Mouse (Mus musculus) kidney, adult 9 months (tissue): ENCODE data around the gene Wnk2.

Experiments
- DNase-seq: peaks from one replicate; pipeline ENCODE4 v3.0.0; 2022

Gene Wnk2

DNA sequence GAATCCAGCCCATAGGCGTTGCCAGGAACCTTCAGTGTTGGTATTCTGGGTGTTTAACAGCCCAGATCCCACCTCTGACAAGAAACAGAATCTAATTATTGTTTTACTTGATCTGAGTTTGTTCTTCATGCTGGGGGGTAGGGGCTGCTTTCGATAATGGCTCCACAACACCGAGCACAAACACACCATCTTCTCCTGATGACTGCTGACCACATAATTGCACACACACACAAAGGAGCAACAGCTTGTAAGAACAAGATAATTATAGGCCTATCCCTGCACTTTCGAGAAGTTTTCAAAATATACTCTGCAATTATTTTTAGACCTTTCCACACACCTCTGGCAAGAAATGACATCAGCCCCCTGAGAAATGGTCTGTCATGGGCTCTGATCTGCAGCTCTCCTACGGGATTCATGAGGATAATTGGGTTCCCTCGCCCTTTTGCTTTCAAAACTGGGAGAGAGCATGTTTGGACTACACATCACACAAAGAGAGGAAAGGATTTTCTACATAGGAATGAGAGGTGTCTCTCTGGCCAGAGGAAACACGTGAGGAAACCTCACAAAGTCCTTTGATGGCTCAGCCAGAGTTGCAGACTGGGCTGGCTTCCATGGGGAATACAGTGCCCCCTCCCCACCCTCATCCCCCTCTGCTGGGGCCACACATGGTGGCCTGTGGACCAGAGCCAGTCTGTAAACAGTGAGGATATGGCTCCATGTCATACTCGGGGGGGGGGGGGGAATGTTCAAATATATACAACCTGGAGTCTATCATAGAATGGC is 118.9 kb downstream of the Wnk2 start:
- DNase-seq, result no peak

DNA sequence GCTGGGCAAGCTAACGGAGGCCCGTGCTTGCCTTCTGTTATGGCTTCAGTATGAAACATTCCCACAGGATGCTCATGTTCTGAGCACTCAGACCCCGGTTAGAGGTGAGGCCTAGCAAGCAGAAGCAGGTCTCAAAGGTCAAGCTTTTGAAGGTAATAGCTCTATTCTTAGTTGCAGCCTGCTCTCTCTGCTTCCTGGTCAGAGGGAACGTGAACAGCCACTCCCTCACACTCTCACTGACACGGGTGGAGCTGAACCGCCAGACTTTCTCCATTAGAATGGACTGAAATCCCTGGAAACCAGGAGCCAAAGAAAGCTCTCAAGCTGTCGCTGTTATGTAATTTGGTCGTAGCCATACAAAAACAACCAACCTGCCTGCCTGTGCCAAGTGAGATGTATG is 120.8 kb downstream of the Wnk2 start:
- DNase-seq, result no peak

DNA sequence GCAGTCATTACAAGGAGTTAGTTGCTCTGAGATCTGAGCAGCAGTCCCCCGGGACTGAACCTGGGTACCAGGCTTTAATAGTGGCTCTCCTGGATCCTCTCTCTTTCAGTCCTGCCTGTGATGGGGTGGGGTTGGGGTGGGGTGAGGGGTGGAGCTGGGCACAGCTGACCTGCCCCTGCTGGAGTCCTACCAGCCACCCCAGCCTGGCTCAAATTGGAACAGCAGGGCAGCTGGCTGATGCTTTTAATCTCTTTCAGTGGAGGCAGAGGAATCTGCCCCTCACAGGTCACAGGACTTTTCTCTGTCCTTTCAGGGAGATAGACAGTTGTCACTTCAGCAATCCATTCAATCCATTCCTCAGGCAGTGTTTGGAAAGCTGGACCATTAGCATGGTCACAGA is 122.3 kb downstream of the Wnk2 start:
- no peak for DNase-seq

DNA sequence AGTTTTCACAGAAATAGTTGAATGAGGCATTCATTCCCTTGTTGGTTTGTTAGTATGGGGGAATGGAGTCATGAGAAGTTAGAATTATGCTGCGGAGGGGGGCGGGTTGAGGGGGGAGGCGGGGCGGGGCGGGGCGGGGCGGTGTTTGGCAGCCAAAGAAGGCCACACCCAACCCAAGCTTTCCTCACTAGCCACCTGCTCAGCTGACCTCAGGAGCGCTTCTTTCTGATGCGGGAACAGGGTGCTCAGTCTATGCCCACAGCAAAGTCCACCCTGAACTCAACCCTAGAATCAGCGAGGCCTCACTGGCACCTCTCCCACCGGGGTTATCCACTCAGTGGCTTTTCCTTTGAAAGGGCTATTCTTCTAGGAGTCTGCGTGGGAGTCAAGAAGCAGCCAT is 123.1 kb downstream of the Wnk2 start:
- no peak for DNase-seq

DNA sequence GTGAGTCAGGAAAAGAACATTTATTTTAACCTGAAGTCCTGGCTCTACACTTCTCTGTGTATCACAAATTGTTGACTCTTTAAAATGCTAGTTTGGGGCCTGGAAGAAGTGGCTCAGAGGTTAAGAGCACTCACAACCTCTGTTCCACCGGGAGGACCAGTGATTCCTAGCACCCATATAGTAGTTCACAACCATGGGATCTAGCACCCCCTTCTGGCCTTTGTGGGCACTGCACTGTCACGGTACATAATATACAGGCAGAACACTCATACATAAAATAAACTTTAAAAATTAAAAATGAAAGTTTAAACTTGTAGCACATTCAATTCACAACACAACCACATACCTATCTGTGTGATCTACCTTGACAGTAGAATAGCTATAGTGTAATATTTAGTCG is 126.1 kb downstream of the Wnk2 start:
- peak; percentile 58 for DNase-seq

DNA sequence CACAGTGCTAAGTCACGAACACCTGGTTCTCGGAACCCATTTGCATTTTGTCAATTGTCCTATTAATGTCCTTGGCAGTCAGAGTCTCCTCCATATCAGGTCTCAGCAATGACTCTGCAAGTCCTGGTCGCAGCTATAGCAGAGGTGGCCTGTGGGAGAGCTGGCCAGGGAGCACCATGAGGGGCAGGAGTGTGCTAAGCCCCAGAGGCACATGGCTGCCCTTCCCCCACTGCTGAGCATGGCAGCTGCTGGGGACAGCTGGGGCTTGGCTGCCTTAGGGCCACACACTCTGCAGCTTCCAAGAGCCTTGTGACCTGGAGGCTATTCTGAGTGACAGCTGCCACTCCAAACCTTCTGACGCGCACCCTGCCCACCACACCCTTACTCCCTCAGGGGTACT is 127.7 kb downstream of the Wnk2 start:
- no peak for DNase-seq

DNA sequence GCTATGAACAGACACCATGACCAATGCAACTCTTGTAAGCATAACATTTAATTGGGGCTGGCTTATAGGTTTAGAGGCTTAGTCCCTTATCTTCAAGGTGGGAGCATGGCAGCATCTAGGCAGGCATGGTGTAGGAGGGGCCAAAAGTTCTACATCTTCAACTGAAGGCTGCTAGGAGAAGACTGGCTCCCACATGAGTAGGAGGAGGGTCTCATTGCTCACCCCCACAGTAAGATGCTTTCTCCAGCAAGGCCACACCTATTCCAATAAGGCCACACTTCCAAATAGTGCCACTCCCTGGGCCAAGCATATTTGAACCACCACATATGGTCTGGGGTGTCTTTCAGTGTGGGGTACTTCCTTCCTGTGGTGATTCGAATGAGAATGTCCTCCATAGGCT is 130.4 kb downstream of the Wnk2 start:
- no peak for DNase-seq

DNA sequence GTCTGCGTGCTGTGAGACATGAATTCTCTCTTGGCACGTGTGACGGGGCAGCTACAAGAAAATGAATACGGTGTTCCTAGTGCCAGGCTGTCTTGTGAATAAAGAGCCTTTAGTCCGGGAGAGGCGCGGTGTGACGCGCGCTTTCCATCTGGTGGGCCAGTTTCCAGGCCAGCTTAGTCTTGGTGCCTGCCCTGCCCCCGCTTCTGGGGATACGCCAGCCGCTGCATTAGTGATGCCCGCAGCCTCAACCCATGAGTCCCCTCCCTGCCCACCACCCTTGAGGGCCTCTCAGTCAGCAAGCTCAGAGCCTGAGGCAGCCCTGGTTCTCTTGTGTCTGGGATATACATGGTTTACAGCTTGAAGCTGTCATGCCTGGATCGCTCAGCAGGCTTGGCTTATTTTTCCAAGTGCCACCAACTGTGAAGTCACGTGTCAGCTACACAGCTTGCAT is 131.5 kb downstream of the Wnk2 start:
- peak; percentile 68 for DNase-seq

DNA sequence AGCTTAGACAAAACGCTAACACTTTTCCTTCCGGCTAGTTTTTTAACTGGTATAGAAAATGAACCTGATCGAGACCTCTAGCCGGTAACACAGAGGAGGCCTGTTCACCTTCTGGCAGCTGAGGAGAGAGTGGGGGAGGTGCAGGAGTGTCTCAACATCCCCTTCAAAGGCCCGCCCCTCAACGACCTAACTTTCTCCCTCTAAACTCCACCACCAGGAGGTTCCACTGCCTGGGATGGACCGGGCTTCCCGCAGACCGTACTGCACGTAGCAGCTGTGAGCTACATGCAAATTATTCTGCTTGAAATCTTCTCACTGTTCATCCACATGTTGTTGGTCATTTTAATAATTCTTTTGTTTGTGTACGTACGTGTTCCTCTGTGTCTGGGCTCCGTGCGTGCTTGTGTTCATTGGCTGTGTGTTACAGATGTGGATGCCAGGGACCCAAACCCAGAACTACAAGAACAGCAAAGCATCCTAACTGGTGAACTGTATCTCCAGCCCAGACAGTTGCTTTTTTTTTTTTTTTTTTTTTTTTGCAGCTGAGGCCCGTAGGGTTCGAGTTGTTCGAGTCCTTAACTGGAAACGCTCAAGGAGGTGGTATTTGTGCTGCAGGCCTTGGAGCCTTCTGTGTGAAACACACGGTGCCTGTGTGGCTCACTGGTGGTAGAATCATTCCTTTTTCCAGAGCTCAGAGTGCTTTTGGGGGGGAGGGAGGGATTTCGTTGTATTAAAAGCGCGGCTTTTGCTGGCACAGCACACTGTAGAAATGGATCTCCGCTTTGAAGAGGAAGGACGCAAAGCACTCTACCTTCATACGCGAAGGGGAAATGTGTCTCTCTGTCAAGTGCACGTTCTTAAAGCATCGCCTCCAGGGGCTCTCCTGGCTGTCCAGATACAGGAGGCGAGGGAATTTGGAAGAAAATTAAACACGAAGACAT is 132.2 kb downstream of the Wnk2 start:
- no peak for DNase-seq

DNA sequence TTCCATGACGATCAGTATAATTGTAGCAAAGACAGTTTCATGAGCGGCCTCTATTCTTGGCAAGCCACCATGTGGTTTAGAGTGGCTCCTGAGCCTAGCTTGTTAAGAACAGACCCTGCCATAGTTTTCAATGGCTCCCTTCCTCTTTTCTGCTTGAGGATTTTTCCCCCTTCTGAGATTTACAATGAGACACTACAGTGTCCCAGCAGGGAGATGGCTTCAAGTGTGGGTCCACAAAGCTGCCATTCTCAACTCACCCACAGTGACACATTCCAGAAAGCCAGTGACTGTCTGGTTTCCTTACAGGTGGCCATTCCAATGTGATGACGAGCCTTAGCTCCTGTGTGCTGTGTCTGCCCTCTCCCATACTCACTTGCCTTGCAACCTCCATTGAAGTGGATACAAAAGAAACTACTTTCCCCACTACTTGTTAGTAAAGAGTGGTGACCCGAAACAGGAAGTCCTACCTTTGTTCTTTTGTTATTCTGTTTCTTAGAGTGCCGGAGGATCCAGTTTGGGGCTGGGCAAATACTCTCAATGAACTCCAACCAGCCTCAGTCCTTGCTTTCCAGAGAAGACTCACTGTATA is 134.5 kb downstream of the Wnk2 start:
- DNase-seq, result no peak

DNA sequence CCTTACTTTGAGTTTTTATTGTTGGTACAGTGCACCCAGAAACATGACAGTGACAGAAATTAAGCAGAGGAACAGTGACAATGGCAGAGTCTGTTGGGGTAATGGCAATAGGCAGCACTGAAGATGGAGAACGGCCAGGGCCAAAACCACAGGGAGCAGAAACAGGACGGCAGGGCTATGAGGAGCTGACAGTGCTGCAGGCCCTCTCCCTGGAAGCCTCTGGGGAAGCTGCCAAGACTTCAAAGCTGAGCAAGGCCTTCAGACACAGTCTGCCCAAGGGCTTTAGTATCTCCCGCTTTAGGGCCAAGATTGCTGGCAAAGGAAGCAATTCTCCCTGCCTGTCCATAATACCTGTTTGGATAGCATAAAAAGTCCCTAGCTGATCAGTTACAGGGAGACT is 146.1 kb downstream of the Wnk2 start:
- no peak for DNase-seq

DNA sequence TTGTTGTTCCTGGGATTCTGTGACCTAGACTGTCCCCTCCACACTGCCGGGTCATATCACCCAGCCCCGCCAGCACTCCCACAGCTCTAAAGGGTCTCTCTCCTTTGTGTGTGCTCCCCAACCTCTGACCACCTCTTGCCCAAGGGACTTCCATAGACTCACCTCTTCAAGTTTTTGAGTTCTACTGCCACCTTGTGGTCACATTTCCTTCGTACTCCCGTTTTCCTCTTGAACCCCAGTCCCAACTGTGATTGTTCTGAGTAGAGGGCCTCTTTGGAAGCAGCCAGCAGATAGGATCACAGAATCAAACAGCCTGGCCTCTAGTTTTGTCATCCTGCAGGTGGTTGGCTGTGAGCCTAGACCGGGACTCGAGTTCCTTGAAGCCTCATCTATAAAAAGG is 149.2 kb downstream of the Wnk2 start:
- peak; percentile 81 for DNase-seq

DNA sequence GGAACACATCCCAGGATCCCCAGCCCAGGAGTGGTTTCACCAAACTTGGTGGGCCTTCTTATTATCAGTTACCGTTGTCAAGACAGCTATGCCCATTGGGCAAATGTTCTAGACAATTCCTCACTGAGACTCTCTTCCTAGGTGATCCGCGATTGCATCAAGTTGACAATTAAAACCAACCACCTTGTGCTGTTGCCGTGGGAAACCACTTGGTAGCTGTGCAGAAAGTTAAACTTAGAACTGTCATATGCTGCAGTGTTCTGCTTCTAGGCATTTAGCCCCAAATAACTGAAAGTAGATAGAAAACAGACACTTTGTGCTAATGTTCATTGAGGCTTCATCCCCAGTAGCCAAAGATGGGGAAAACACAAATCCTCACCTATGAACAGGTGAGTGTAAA is 151.1 kb downstream of the Wnk2 start:
- no peak for DNase-seq

DNA sequence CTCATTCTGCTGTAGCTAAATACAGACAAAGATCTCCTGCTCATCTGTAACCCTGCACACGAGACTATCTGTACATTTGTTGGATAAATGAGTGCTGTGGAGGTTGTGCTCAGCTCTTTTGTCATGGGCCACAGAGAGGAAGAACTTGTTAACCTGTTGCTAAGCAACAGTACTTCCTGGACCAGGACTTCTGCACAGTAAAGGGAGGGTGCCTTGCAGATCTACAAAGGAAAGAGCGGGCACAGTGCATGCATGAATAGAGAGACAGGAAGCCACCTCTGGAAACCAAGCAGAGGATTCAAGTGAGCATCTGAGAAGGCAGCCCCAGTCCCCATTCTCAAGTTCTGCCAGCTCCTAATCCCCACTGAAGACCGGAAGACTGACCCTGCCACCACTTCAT is 152.9 kb downstream of the Wnk2 start:
- no peak for DNase-seq

DNA sequence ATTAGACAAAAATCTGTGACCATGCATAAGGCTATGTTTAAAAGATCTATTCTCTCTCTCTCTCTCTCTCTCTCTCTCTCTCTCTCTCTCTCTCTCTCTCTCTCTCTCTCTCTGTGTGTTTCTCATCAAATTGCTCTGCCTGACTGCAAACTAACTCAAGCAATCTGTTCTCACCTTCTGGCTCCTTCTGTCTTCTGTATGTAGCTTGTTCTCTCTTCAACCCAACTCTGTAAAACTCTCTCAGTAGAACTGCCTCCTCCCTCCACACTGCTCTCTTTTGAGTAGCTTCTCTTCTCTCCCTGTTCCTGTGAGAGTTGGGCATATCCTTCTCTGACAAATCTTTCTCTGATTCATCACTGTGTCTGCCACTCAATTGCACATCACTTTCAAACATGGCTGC is 154.9 kb downstream of the Wnk2 start:
- no peak for DNase-seq

DNA sequence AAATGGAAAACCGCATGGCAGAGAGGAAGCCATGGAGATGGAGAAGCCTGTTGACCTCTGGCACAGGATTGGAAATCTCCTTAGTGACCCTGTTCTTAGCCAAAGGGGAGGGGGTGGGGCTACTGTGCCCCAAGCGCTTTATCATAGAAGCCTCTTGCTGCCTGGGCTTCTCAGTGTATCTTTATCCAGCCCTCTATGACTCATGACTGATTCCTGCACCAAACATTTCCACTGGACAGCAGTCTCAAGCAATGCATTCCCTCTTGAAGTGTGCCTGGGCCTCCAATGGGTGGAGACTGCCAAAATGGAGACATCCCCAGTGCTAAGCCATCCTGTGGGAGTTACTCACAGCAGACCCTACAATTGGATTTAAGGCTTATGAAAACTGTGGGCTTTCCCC is 157.7 kb downstream of the Wnk2 start:
- no peak for DNase-seq
